In the genomic region with DNA sequence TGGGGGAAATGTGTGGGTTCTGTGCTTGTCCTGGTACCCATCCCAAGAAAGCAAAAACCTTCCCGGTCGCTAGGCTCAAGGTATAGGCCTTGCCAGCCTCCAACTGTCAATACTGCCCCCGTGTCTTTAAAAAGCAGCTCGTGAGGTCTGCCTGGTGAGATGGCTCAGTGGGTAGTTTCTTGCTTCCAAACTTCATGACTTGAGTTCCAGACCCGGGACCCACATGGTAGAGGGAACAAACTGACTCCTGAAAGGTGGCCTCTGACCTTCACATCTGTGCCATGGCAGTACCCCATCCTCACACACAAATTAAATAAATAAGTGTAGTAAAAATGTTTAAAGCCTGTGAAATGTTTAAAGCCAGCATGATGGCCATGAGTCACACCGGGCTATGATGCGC, we compare ENCODE assay signal across 13 mouse cellular contexts. TPM values are rescaled to one million over a fixed set of nuclear protein-coding genes. Genes with fewer than 3 reads are reported as not detected.
A peak's percentile ranks its signal among the peaks of the same experiment; 100 is the strongest.
DNase-seq lines count a peak whose midpoint lies in the region; ATAC-seq lines count a peak whose summit lies in the region.
"Had no signal": no experiment of that assay in that cellular context is flagged by ENCODE, and none has a peak within 500 bp of the region (broad histone marks: within the 10 kb centered on the region; RNA-seq: fewer than 3 reads in every experiment).

No protein-coding gene starts in this region.

- peaks cover 75% of the 10 kb centered on the region for H3K4me1 ChIP-seq in heart, embryonic 10.5 days
- H3K4me1 ChIP-seq in kidney, embryonic 15.5 days, result peaks cover 73% of the 10 kb centered on the region
- H3K4me1 ChIP-seq in embryonic facial prominence, embryonic 14.5 days (ENCODE audit: control insufficient read depth, insufficient read depth, low read length), result peaks cover 49% of the 10 kb centered on the region
- peaks cover 35% of the 10 kb centered on the region for H3K4me1 ChIP-seq in liver, embryonic 13.5 days (replicated peaks)

- peaks cover 20% of the 10 kb centered on the region for H3K27me3 ChIP-seq in heart, embryonic 10.5 days (ENCODE audit: insufficient read depth, poor library complexity, severe bottlenecking)
- H3K27me3 ChIP-seq in kidney, embryonic 15.5 days, result peaks cover 11% of the 10 kb centered on the region
- H3K27me3 ChIP-seq in embryonic facial prominence, embryonic 14.5 days (replicated peaks; ENCODE audit: control insufficient read depth, insufficient read depth, low read length), result no peaks in the 10 kb centered on the region
- H3K27me3 ChIP-seq in liver, embryonic 13.5 days, result 0 out of 2 replicates have a peak, but pooled peaks cover 4% of the 10 kb centered on the region

- peak overlapping the region; percentile 52; the same call in 1 of the 2 replicates for H3K4me2 ChIP-seq in kidney, embryonic 15.5 days
- peak overlapping the region; percentile 34; the same call in 1 of the 2 replicates for H3K4me2 ChIP-seq in embryonic facial prominence, embryonic 14.5 days (ENCODE audit: low read depth, low read length)
- H3K4me2 ChIP-seq in liver, embryonic 13.5 days, result no peak overlapping the region

- no peak overlapping the region for H3K9ac ChIP-seq in kidney, embryonic 15.5 days
- H3K9ac ChIP-seq in embryonic facial prominence, embryonic 14.5 days (ENCODE audit: low read depth, low read length), result no peak overlapping the region
- no peak overlapping the region for H3K9ac ChIP-seq in liver, embryonic 13.5 days

- 81% methylated on average over 7 of the region's 7 CpGs for WGBS in heart, embryonic 10.5 days
- WGBS in kidney, embryonic 15.5 days, result 85% methylated on average over 7 of the region's 7 CpGs
- 77% methylated on average over 7 of the region's 7 CpGs for WGBS in embryonic facial prominence, embryonic 14.5 days
- 73% methylated on average over 7 of the region's 7 CpGs for WGBS in liver, embryonic 13.5 days (ENCODE audit: insufficient replicate concordance)

- no peak for ATAC-seq in kidney, embryonic 15.5 days (replicated peaks; ENCODE audit: low FRiP score)
- ATAC-seq in embryonic facial prominence, embryonic 14.5 days (ENCODE audit: low read depth), result no peak
- no peak for ATAC-seq in liver, embryonic 13.5 days (ENCODE audit: low read depth)
- ATAC-seq: activated CD4-positive, CD25-positive, alpha-beta regulatory T cell, adult 4 months had no signal

- no peaks in the 10 kb centered on the region for H3K36me3 ChIP-seq in heart, embryonic 10.5 days
- H3K36me3 ChIP-seq in kidney, embryonic 15.5 days, result no peaks in the 10 kb centered on the region
- no peaks in the 10 kb centered on the region for H3K36me3 ChIP-seq in embryonic facial prominence, embryonic 14.5 days (ENCODE audit: control insufficient read depth, insufficient read depth, low read length)
- no peaks in the 10 kb centered on the region for H3K36me3 ChIP-seq in liver, embryonic 13.5 days

- H3K27ac ChIP-seq in heart, embryonic 10.5 days, result peak overlapping the region; percentile 81
- peak overlapping the region; percentile 54 for H3K27ac ChIP-seq in kidney, embryonic 15.5 days
- H3K27ac ChIP-seq in embryonic facial prominence, embryonic 14.5 days (replicated peaks; ENCODE audit: low read depth, low read length), result peak overlapping the region; percentile 82
- H3K27ac ChIP-seq in liver, embryonic 13.5 days, result peak overlapping the region; percentile 29; the same call in 1 of the 2 replicates
- H3K27ac ChIP-seq: kidney, postnatal 0 days had no signal

- no peak for DNase-seq in heart, embryonic 10.5 days (ENCODE audit: low spot score)
- DNase-seq in heart, adult 18-20 months, result no peak
- DNase-seq in kidney, postnatal 14 days, result no peak
- no peak for DNase-seq in embryonic facial prominence, embryonic 14.5 days (ENCODE audit: low spot score)
- no peak for DNase-seq in liver, embryonic 13.5 days
- DNase-seq in layer of hippocampus, postnatal 14 days (ENCODE audit: low spot score in 2 of 2), result no peak
- DNase-seq in layer of hippocampus, adult 8-10 months (ENCODE audit: low spot score in 2 of 2), result no peak

- H3K9me3 ChIP-seq in heart, embryonic 10.5 days, result no peaks in the 10 kb centered on the region
- H3K9me3 ChIP-seq in kidney, embryonic 15.5 days (replicated peaks), result no peaks in the 10 kb centered on the region
- H3K9me3 ChIP-seq in embryonic facial prominence, embryonic 14.5 days (ENCODE audit: control insufficient read depth, low read length), result no peaks in the 10 kb centered on the region
- no peaks in the 10 kb centered on the region for H3K9me3 ChIP-seq in liver, embryonic 13.5 days (replicated peaks)

- no peak overlapping the region; the same call in 1 of the 2 replicates for H3K4me3 ChIP-seq in heart, embryonic 10.5 days
- H3K4me3 ChIP-seq in kidney, embryonic 15.5 days (replicated peaks), result no peak overlapping the region
- H3K4me3 ChIP-seq in embryonic facial prominence, embryonic 14.5 days (ENCODE audit: low read depth, low read length), result no peak overlapping the region
- no peak overlapping the region for H3K4me3 ChIP-seq in liver, embryonic 13.5 days (replicated peaks)

RNA-seq across cellular contexts. Expression of a gene that starts 52.6 kb away (rescaled TPM):
- 56.8 and 345 TPM in 2 replicates for polyA plus RNA-seq in heart, embryonic 10.5 days (2016; fragmentation: Nextera tagmentation; extraction: Ambion mirVana)
- under 1 TPM in 1 of 2 experiments, not detected in 1; 0.90 TPM for total RNA-seq in heart, adult 18-20 months (2021)
- polyA plus RNA-seq in kidney, embryonic 15.5 days (2015; fragmentation: Nextera tagmentation; extraction: Ambion mirVana), result 116 and 182 TPM in 2 replicates
- 918 and 968 TPM in 2 replicates for polyA plus RNA-seq in embryonic facial prominence, embryonic 14.5 days (2014; fragmentation: Nextera tagmentation; extraction: Ambion mirVana)
- 470 and 508 TPM in 2 replicates for polyA plus RNA-seq in liver, embryonic 13.5 days (2015; fragmentation: Nextera tagmentation; extraction: Ambion mirVana)
- 1 to 10 TPM; 1.9 to 2.3 TPM for total RNA-seq in layer of hippocampus, postnatal 14 days (2021)
- total RNA-seq in layer of hippocampus, adult 8-10 months (2022), result 10 to 100 TPM in 1 of 4 experiments, 1 to 10 TPM in 3; 6.6 to 10.6 (median 7.2) TPM
- total RNA-seq: granulocyte monocyte progenitor cell, adult 5-6 weeks; MEL had no signal
- polyA plus RNA-seq: activated CD4-positive, CD25-positive, alpha-beta regulatory T cell, adult 4 months; C2C12 had no signal

Comparison
In these comparisons a context has a peak if more than half of its experiments do, and no peak if none do; other contexts are left out.
1. H3K27ac ChIP-seq: peak in every context shown above with its lines; median percentile 82 in embryonic facial prominence, embryonic 14.5 days; 81 in heart, embryonic 10.5 days; 54 in kidney, embryonic 15.5 days; 29 in liver, embryonic 13.5 days.